Mouse (Mus musculus) heart, postnatal 0 days (tissue): Measurements from ENCODE around the gene Zfp831. TPM values are rescaled to one million over a fixed set of nuclear protein-coding genes. Genes with fewer than 3 reads are reported as not detected.

Experiments
- ATAC-seq: fragments of 200-750 bp; cut with Nextera tagmentation; 2 replicates; pipeline ENCODE4 v1.8.0; 2017; ENCODE audit warnings: low read depth, moderate number of reproducible peaks, moderate library complexity; ENCODE audit not compliant: insufficient read depth
- DNase-seq: peaks from one replicate; pipeline ENCODE4 v3.0.0-alpha.2; 2016; ENCODE audit warnings: low spot score
- H3K27ac ChIP-seq: fragments of 300-500 bp; sonication (generic); 2 replicates; pipeline ENCODE4 v1.5.1; 2014; ENCODE audit warnings: low read depth, mild to moderate bottlenecking
- H3K27me3 ChIP-seq: fragments of 300-500 bp; sonication (generic); 2 replicates; pipeline ENCODE4 v1.6.1; 2014; ENCODE audit warnings: low read length, mixed read lengths; ENCODE audit not compliant: control insufficient read depth, insufficient read depth
- H3K36me3 ChIP-seq: fragments of 300-500 bp; sonication (generic); replicated peaks from 2 replicates; pipeline ENCODE4 v1.6.1; 2014; ENCODE audit warnings: low read length, mixed read lengths; ENCODE audit not compliant: control insufficient read depth, insufficient read depth
- H3K4me1 ChIP-seq: fragments of 300-500 bp; sonication (generic); 2 replicates; pipeline ENCODE4 v1.6.1; 2014; ENCODE audit warnings: antibody characterized with exemption; ENCODE audit not compliant: control insufficient read depth, insufficient read depth
- H3K4me2 ChIP-seq: fragments of 300-500 bp; sonication (generic); 2 replicates; pipeline ENCODE4 v1.6.1; 2014; ENCODE audit warnings: low read depth, mild to moderate bottlenecking, low read length, moderate library complexity
- H3K4me3 ChIP-seq: fragments of 300-500 bp; sonication (generic); 2 replicates; pipeline ENCODE4 v1.5.1; 2014; ENCODE audit warnings: low read depth, low read length
- H3K9ac ChIP-seq: fragments of 300-500 bp; sonication (generic); replicated peaks from 2 replicates; pipeline ENCODE4 v1.6.1; 2014; ENCODE audit warnings: low read depth, low read length, mixed read lengths
- H3K9me3 ChIP-seq: fragments of 300-500 bp; sonication (generic); replicated peaks from 2 replicates; pipeline ENCODE4 v1.6.1; 2016; ENCODE audit warnings: low read length; ENCODE audit not compliant: control insufficient read depth
- CTCF ChIP-seq: IDR thresholded peaks from 2 replicates; pipeline ENCODE4 v1.5.1; 2016; ENCODE audit warnings: antibody characterized with exemption, control low read depth, low read depth
- EP300 ChIP-seq: IDR thresholded peaks from 2 replicates; pipeline ENCODE4 v1.6.1; 2016; ENCODE audit warnings: antibody characterized with exemption, low read depth
- WGBS: fragments of 180-500 bp; shearing (Covaris S2); extraction: QIAGEN DNeasy Blood & Tissue Kit; methylation state at CpG from one replicate; pipeline ENCODE4 v1.1.7; 2014; 5-methylcytosine and 5-hydroxymethylcytosine counted together
- polyA plus RNA-seq: library from polyadenylated mRNA; unstranded; fragments of >200 nt; fragmentation: Nextera tagmentation; extraction: Ambion mirVana; gene quantifications from 2 replicates; pipeline ENCODE4 v1.2.1, GENCODE M21; 2015
- total RNA-seq: library from RNA; depleted of rRNA; stranded (reverse); fragments of >200 nt; gene quantifications from 2 replicates; pipeline ENCODE4 v1.2.3, GENCODE M21; 2014; ENCODE audit warnings: low replicate concordance

The Zfp831 gene
- total and polyA plus RNA-seq, 2 experiments from 2014 or later: 0.01 TPM; not detected in 1

DNA sequence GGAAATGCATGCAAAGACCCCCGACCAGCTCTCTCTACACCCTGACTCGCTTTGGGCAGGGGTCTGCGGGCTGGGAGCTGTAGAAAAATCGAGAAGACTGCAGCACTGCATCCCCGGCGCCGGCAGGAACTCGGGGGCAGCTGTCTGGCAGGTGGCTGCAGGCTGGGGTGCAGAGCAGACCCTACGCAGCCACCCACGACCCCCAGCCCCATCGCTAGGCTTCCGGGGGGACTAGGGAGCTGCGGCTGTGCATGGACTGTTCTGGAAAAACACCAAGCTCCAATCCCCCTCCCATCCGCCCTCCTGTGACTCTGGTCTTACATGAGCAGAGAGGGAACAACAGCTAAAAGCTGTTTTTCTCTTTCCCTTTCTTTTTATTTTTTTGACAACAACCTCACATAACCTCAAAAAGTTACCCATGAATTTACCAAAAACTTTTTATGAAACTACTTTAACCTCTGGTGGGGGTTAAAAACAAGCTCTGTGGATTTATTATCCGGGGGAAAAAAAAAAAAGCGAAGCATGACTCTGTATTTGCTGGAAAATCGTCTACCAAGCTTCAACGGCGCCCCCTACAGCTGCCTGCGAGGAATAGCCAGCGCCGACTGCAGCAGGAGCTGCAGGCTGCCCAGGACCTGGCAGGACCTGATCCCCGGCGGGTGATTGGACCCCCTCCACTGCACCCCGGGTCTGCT lies 30.4 kb downstream of the Zfp831 start:
- under 1% methylated on average over 25 of the region's 25 CpGs for WGBS
- Histone ChIP-seq H3K27ac (peak overlapping the region; percentile 64), H3K9ac (peak overlapping the region; percentile 59), H3K4me2 (peak overlapping the region; percentile 97), H3K4me3 (peak overlapping the region; percentile 54), H3K9me3 (no peaks in the 10 kb centered on the region), H3K4me1 (peaks cover 11% of the 10 kb centered on the region; the same call in 1 of the 2 replicates), H3K36me3 (no peaks in the 10 kb centered on the region), H3K27me3 (no peaks in the 10 kb centered on the region; the same call in 1 of the 2 replicates)
- ATAC-seq: peak; percentile 59
- TF ChIP-seq EP300: no peak
- peak; percentile 74 for TF ChIP-seq CTCF
- peak; percentile 84 for DNase-seq

DNA sequence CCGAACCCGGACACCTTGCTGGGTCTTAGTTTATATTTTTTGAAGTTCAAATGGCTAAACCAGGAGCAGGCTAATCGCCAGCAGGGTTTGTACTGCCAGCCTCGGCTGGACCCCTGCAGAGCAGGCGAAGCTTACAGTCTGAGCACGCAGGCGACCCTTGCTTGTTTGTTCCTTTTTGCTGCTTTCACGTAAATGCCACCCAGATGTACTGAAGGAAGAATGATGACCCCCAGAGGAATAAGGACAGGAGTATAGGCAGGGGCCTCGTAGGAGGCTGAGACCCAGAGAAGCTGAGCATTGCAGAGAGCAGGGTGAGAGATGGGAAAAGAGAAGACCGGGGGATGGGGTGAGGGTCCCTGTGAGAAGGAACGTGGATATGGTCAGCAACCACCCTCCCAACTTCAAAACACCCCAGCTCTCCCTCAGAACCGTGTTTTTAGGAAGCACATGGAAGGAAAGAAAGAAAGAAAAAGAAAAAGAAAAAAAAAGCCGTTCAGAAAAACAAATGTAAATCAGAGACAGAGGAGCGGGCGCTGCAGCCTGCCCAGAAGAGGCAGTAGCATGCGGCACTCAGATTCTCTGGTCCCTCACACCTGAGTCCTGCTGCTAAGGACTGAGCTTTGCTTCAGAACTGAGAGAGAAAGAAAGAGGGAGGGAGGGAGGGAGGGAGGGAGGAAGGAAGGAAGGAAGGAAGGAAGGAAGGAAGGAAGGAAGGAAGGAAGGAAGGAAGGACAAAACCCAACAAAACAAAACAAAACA lies 31.1 kb downstream of the Zfp831 start:
- WGBS: 4% methylated on average over 16 of the region's 16 CpGs
- Histone ChIP-seq H3K27ac (no peak overlapping the region), H3K4me1 (peaks cover 11% of the 10 kb centered on the region; the same call in 1 of the 2 replicates), H3K27me3 (no peaks in the 10 kb centered on the region; the same call in 1 of the 2 replicates), H3K4me2 (peak overlapping the region; percentile 97), H3K9ac (0 out of 2 replicates have a peak overlapping the region, but pooled peaks have one; percentile 22), H3K9me3 (no peaks in the 10 kb centered on the region), H3K36me3 (no peaks in the 10 kb centered on the region), H3K4me3 (peak overlapping the region; percentile 54)
- 0 out of 2 replicates have a peak, but pooled peaks have one; percentile 8 for ATAC-seq
- DNase-seq: no peak
- TF ChIP-seq EP300 (no peak), CTCF (no peak)

DNA sequence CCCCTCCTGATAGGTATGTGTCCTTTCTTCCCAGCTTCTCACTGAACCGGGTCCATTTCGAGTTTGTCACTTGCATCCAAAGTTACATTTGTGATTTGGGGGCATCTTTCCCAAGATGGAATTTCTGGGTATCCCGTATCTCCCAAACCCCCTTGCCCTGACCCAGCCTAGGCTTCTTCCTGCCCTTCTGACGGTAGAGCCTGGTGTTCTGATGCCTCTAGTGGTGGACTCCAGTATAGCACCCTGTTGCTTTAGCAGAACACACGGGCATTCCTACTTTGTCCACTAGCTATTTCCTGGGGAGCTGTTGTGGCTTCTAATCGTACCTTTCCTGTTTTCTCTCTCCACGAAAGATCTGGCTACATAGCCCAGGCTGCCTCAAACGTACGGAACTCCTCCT lies 32.3 kb downstream of the Zfp831 start:
- H3K4me1 ChIP-seq: peaks cover 11% of the 10 kb centered on the region; the same call in 1 of the 2 replicates
- no peak overlapping the region for H3K4me2 ChIP-seq
- TF ChIP-seq CTCF (peak; percentile 94), EP300 (no peak)
- no peak overlapping the region for H3K4me3 ChIP-seq
- no peak overlapping the region for H3K27ac ChIP-seq
- no peaks in the 10 kb centered on the region for H3K36me3 ChIP-seq
- H3K27me3 ChIP-seq: no peaks in the 10 kb centered on the region; the same call in 1 of the 2 replicates
- peak; percentile 64 for DNase-seq
- no peaks in the 10 kb centered on the region for H3K9me3 ChIP-seq
- H3K9ac ChIP-seq: no peak overlapping the region
- WGBS: 12% methylated on average over 9 of the region's 9 CpGs
- ATAC-seq: peak; percentile 59; the same call in 1 of the 2 replicates

DNA sequence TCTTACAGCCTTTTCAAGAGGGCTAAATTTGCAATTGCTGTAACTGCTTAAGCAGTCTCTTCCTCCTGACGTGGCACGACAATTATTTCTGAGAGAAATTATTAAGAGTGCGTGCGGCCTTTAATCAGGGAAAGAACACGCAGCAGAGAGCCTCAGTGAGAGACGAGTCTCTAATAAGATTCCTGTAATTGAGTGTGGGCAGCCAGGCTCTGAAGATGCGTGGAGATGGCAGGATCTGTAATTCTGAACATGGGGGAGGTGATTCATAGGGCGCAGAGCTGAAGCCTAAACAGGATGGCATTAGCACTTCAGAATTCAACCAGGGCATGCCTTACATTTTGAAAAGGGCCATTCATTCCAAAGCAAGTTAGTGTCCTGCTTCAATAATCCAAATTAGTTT lies 58.0 kb downstream of the Zfp831 start:
- H3K9me3 ChIP-seq: no peaks in the 10 kb centered on the region
- H3K36me3 ChIP-seq: no peaks in the 10 kb centered on the region
- no peak overlapping the region for H3K27ac ChIP-seq
- no peak overlapping the region for H3K4me2 ChIP-seq
- TF ChIP-seq CTCF (no peak), EP300 (no peak)
- WGBS: 81% methylated on average over 8 of the region's 8 CpGs
- no peak overlapping the region for H3K9ac ChIP-seq
- ATAC-seq (no peak), DNase-seq (no peak)
- no peaks in the 10 kb centered on the region for H3K4me1 ChIP-seq
- H3K4me3 ChIP-seq: no peak overlapping the region
- no peaks in the 10 kb centered on the region for H3K27me3 ChIP-seq

DNA sequence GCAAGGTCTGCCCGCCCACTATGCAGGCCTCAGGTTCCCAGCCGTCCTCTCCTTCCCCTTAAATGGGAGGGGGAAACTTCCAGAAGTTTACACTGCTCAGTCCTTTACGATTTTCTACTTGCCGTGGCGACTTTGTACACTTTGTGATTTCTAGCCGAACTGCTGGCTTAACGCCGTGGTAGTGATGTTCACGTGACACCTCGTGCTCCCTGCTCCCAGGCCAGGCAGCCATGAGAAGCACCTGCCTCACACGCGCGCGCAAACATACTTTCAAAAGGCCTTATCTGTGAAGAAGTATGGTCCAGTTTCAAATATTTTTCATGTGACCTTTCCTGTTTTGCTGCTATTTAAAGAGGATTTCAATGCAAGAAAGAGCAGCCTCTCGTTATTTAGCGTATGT lies 63.8 kb downstream of the Zfp831 start:
- Histone ChIP-seq H3K27me3 (no peaks in the 10 kb centered on the region), H3K36me3 (no peaks in the 10 kb centered on the region), H3K9ac (no peak overlapping the region), H3K4me3 (no peak overlapping the region), H3K27ac (no peak overlapping the region), H3K4me1 (no peaks in the 10 kb centered on the region), H3K9me3 (no peaks in the 10 kb centered on the region), H3K4me2 (no peak overlapping the region)
- TF ChIP-seq EP300: no peak
- no peak for TF ChIP-seq CTCF
- ATAC-seq (no peak), DNase-seq (no peak)
- WGBS: 89% methylated on average over 16 of the region's 16 CpGs
